Mouse (Mus musculus) CH12.LX (cell line): ENCODE measurements around the gene B4galnt3. TPM values are rescaled to one million over a fixed set of nuclear protein-coding genes. Genes with fewer than 3 reads are reported as not detected.

ENCODE experiments used
- DNase-seq: peaks from one replicate; pipeline ENCODE4 v3.0.0-alpha.2; 2013; ENCODE audit errors: extremely low read depth
- H3K27ac ChIP-seq: 2 replicates; pipeline ENCODE4 v1.5.1; 2012; ENCODE audit warnings: low read depth, mild to moderate bottlenecking, control low read depth, moderate library complexity; ENCODE audit not compliant: insufficient read depth
- H3K27me3 ChIP-seq: replicated peaks from 2 replicates; pipeline ENCODE3; 2012; ENCODE audit warnings: inconsistent platforms
- H3K36me3 ChIP-seq, 2 experiments: replicated peaks in 1 of 2; 2 replicates each; pipeline versions ENCODE3 to v1.6.1; 2012; ENCODE audit warnings: inconsistent platforms in 1 of 2, low read length in 1 of 2, mild to moderate bottlenecking in 1 of 2, mixed read lengths in 1 of 2, moderate library complexity in 1 of 2; ENCODE audit not compliant: control insufficient read depth in 1 of 2, insufficient read depth in 1 of 2
- H3K4me1 ChIP-seq, 2 experiments: 2 replicates each; pipeline ENCODE4 v1.6.1; 2012; ENCODE audit warnings: inconsistent platforms in 1 of 2, moderate library complexity in 1 of 2; ENCODE audit not compliant: insufficient read depth in 2 of 2, control insufficient read depth in 1 of 2
- H3K4me2 ChIP-seq: 2 replicates; pipeline ENCODE4 v1.6.1; 2012; ENCODE audit warnings: low read depth, mild to moderate bottlenecking, control low read depth; ENCODE audit not compliant: poor library complexity, insufficient read depth, severe bottlenecking
- H3K4me3 ChIP-seq, 3 experiments: fragments of 150-350 bp in 1 of 3; sonication (generic) in 1 of 3; replicated peaks in 1 of 3; 2 replicates each; pipeline versions ENCODE3 to v1.5.1; 2011 to 2012; ENCODE audit warnings: low read depth in 2 of 3, low read length in 2 of 3, mild to moderate bottlenecking in 2 of 3, moderate library complexity in 2 of 3, control low read depth in 1 of 3, improper control_type of control experiment in 1 of 3, inconsistent platforms in 1 of 3, mixed read lengths in 1 of 3; ENCODE audit not compliant: poor library complexity in 1 of 3
- H3K79me2 ChIP-seq: replicated peaks from 2 replicates; pipeline ENCODE4 v1.6.1; 2012; ENCODE audit warnings: mild to moderate bottlenecking, moderate library complexity; ENCODE audit not compliant: control insufficient read depth, poor library complexity, insufficient read depth, severe bottlenecking; ENCODE audit errors: extremely low read depth
- H3K9ac ChIP-seq: 2 replicates; pipeline ENCODE4 v1.6.1; 2012; ENCODE audit warnings: low read depth, mild to moderate bottlenecking, control low read depth, moderate library complexity; ENCODE audit not compliant: insufficient read depth
- H3K9me3 ChIP-seq: replicated peaks from 2 replicates; pipeline ENCODE3; 2012; ENCODE audit warnings: low read length, inconsistent platforms, mixed read lengths
- CHD1 ChIP-seq: IDR thresholded peaks from 2 replicates; pipeline ENCODE4 v1.6.1; 2012; ENCODE audit warnings: low read depth, low read length, improper control_type of control experiment, inconsistent platforms
- CHD2 ChIP-seq: IDR thresholded peaks from 2 replicates; pipeline ENCODE4 v1.6.1; 2011; ENCODE audit warnings: low read length, improper control_type of control experiment
- CTCF ChIP-seq, 2 experiments: IDR thresholded peaks in 1 of 2; conservative IDR thresholded peaks in 1 of 2; 2 replicates each; pipeline ENCODE4 v1.5.1; 2011 to 2012; ENCODE audit warnings: low read depth in 2 of 2, low read length in 2 of 2, improper control_type of control experiment in 1 of 2, inconsistent platforms in 1 of 2, mild to moderate bottlenecking in 1 of 2, moderate library complexity in 1 of 2
- E2F4 ChIP-seq: IDR thresholded peaks from 2 replicates; pipeline ENCODE4 v1.6.1; 2011; ENCODE audit warnings: low read depth, low read length, improper control_type of control experiment; ENCODE audit not compliant: insufficient replicate concordance
- EP300 ChIP-seq: IDR thresholded peaks from 2 replicates; pipeline ENCODE4 v1.6.1; 2011; ENCODE audit warnings: low read length, improper control_type of control experiment
- GABPA ChIP-seq: IDR thresholded peaks from 2 replicates; pipeline ENCODE4 v1.6.1; 2012; ENCODE audit warnings: low read depth, low read length, improper control_type of control experiment, inconsistent platforms; ENCODE audit not compliant: insufficient replicate concordance
- JUN ChIP-seq: IDR thresholded peaks from 2 replicates; pipeline ENCODE4 v1.6.1; 2011; ENCODE audit warnings: low read depth, mild to moderate bottlenecking, low read length, improper control_type of control experiment, moderate library complexity; ENCODE audit not compliant: insufficient read depth
- KAT2A ChIP-seq: IDR thresholded peaks from 2 replicates; pipeline ENCODE4 v1.6.1; 2012; ENCODE audit warnings: low read length, improper control_type of control experiment, inconsistent platforms; ENCODE audit not compliant: insufficient replicate concordance
- MAX ChIP-seq: IDR thresholded peaks from 2 replicates; pipeline ENCODE4 v1.6.1; 2011; ENCODE audit warnings: low read length, improper control_type of control experiment
- MXI1 ChIP-seq: IDR thresholded peaks from 2 replicates; pipeline ENCODE4 v1.6.1; 2011; ENCODE audit warnings: mild to moderate bottlenecking, low read depth, low read length, improper control_type of control experiment
- MYC ChIP-seq: IDR thresholded peaks from 2 replicates; pipeline ENCODE4 v1.6.1; 2011; ENCODE audit warnings: low read depth, mild to moderate bottlenecking, improper control_type of control experiment, low read length
- NELFE ChIP-seq: IDR thresholded peaks from 2 replicates; pipeline ENCODE4 v1.6.1; 2011; ENCODE audit warnings: low read depth, low read length, improper control_type of control experiment
- PAX5 ChIP-seq: IDR thresholded peaks from 2 replicates; pipeline ENCODE4 v1.6.1; 2012; ENCODE audit warnings: low read length, inconsistent platforms, mixed read lengths
- POLR2AphosphoS2 ChIP-seq: IDR thresholded peaks from 2 replicates; pipeline ENCODE4 v1.6.1; 2011; ENCODE audit warnings: low read depth, low read length, improper control_type of control experiment
- RCOR1 ChIP-seq: conservative IDR thresholded peaks from 2 replicates; pipeline ENCODE4 v1.6.1; 2012; ENCODE audit warnings: low read depth, mild to moderate bottlenecking, inconsistent platforms, low read length, improper control_type of control experiment
- TBP ChIP-seq: conservative IDR thresholded peaks from 2 replicates; pipeline ENCODE4 v1.6.1; 2011; ENCODE audit warnings: low read depth, low read length, improper control_type of control experiment
- UBTF ChIP-seq: IDR thresholded peaks from 2 replicates; pipeline ENCODE4 v1.6.1; 2012; ENCODE audit warnings: low read depth, mild to moderate bottlenecking, inconsistent platforms, low read length, improper control_type of control experiment, moderate library complexity
- USF1 ChIP-seq: IDR thresholded peaks from 2 replicates; pipeline ENCODE4 v1.6.1; 2014; ENCODE audit warnings: low read depth, mild to moderate bottlenecking, inconsistent platforms, low read length, improper control_type of control experiment
- ZC3H11A ChIP-seq: IDR thresholded peaks from 2 replicates; pipeline ENCODE4 v1.6.1; 2012; ENCODE audit warnings: low read depth, mild to moderate bottlenecking, inconsistent platforms, low read length, improper control_type of control experiment
- dilution Hi-C: fragments of 300-500 bp; cut with MboI; formaldehyde crosslinking; loops from 2 replicates; pipeline ENCODE4 v1.14.3; 2020; ENCODE audit warnings: low sequenced_read_pairs; ENCODE audit not compliant: extremely low pct_unique_long_range_greater_than_20kb, extremely low pct_ligation_motif_present
- in situ Hi-C: fragments of 300-500 bp; cut with MboI; formaldehyde crosslinking; loops from 3 replicates; pipeline ENCODE4 v1.14.3; 2019; ENCODE audit warnings: low sequenced_read_pairs, low pct_ligation_motif_present, low pct_unique_long_range_greater_than_20kb, mixed read lengths
- polyA plus RNA-seq: library from polyadenylated mRNA; unstranded; fragments of >175 nt; gene quantifications from 2 replicates; pipeline ENCODE4 v1.2.1, GENCODE M21; 2012; ENCODE audit warnings: low read depth; ENCODE audit not compliant: insufficient read length
- total RNA-seq, 2 experiments: library from RNA; depleted of rRNA; stranded (reverse); fragments of 300-350 nt in 1 of 2; fragments of >200 nt in 1 of 2; gene quantifications; 2 replicates each; pipeline ENCODE4 v1.2.3; 2012 to 2014

Gene B4galnt3
- total and polyA plus RNA-seq, 3 experiments = 0.21 to 0.47 (median 0.44) TPM

DNA sequence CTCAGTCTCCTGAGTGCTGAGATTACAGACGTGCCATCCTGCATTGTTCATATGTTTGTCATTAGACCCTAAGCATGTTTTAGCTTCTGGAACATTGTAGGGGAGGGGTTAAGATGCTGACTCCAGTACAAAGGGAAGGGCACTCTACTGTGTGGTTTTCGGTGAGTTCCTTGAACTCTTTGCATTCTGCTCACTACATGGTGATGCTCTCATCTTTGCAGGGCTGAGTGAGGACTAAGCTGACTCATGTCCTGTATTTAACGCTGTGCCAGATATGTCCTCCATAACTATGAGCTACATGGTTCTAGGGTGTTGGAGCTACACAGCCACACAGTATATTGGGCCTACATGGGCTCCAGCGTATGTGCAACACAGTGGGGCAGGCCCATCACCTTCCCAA is 104.0 kb downstream of the B4galnt3 start:
- peaks cover 27 to 85% of the 10 kb centered on the region in 2 experiments for H3K4me1 ChIP-seq
- dilution Hi-C loops = no loop called here

DNA sequence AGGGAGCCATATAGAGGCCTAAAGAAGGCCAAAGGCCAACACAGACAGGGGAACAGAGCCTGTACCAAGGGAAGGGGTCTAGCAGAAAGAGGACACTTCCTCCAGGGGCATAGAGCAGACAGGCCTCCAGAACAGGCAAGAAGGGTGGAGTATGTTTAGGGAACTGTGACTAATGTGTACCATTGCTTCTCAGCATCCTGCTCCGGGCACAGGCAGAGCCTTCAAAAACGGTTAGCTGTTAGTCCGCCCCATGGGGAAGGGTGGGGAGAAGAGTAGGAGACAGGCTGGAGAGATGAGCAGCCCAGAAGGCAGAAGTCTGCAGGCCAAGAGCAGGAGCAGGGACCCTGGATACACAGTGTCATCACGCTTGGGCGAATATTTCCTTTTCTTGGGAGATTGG is 105.1 kb downstream of the B4galnt3 start:
- dilution Hi-C loops = no loop called here
- Histone ChIP-seq H3K27ac (peak overlapping the region; percentile 75), H3K9ac (peak overlapping the region; percentile 94), H3K27me3 (no peaks in the 10 kb centered on the region), H3K36me3 (no peaks in the 10 kb centered on the region), H3K4me1 (peaks cover 27 to 86% of the 10 kb centered on the region in 2 experiments), H3K79me2 (no peaks in the 10 kb centered on the region), H3K4me2 (0 out of 2 replicates have a peak overlapping the region, but pooled peaks have one; percentile 14), H3K9me3 (no peaks in the 10 kb centered on the region), H3K4me3 (no peak overlapping the region)
- in situ Hi-C loops = loop anchor here (5.0 kb wide), 3 partner anchors 37 to 152 kb away; partner anchors contain the start of gene Wnk1
- DNase-seq = peak; percentile 27
- TF ChIP-seq MXI1 = no peak
- TF ChIP-seq POLR2AphosphoS2 = no peak
- TF ChIP-seq E2F4 = no peak
- TF ChIP-seq MYC = no peak
- no peak for TF ChIP-seq GABPA
- TF ChIP-seq RCOR1 = no peak
- TF ChIP-seq USF1 = no peak
- TF ChIP-seq MAX = no peak
- TF ChIP-seq CTCF (conservative IDR thresholded peaks at IDR 0.05 in 1 of 2, IDR thresholded peaks at IDR 0.05 in 1 of 2; ENCODE audit: low read depth in 2 of 2, low read length in 2 of 2) = no peak
- TF ChIP-seq TBP = no peak
- TF ChIP-seq JUN = no peak
- TF ChIP-seq EP300 = no peak
- no peak for TF ChIP-seq NELFE
- TF ChIP-seq CHD1 = no peak
- TF ChIP-seq KAT2A = no peak

More for the DNA sequence above, 104.0 kb downstream of the B4galnt3 start:
- in situ Hi-C loops = loop anchor here (10.0 kb wide), 3 partner anchors 276 to 706 kb away; no protein-coding TSS in a partner anchor
- Histone ChIP-seq H3K4me3 (no peak overlapping the region), H3K27ac (peak overlapping the region; percentile 54), H3K4me2 (no peak overlapping the region), H3K36me3 (no peaks in the 10 kb centered on the region), H3K9me3 (no peaks in the 10 kb centered on the region), H3K79me2 (no peaks in the 10 kb centered on the region), H3K9ac (no peak overlapping the region), H3K27me3 (no peaks in the 10 kb centered on the region)
- TF ChIP-seq PAX5 (no peak), CHD2 (no peak), ZC3H11A (no peak), UBTF (no peak), MYC (no peak)
- no peak for DNase-seq
